Mouse (Mus musculus) layer of hippocampus, adult 9-10 months (tissue): ENCODE data around the gene Larp4.
A peak's percentile ranks its signal among the peaks of the same experiment; 100 is the strongest.
"Not testable (repeated sequence)": the region's sequence is repeated elsewhere in the genome, so short reads cannot be mapped to it uniquely, and the experiment has no call there.

Experiments
- DNase-seq: peaks from one replicate; pipeline ENCODE4 v3.0.0; 2022; ENCODE audit warnings: low spot score

Larp4 gene

GRCm38 (mm10) chr15:99969765-99970164, at the start of gene Larp4:
Gene Larp4, plus strand, starts transcription at chr15:99970065.
- DNase-seq: not testable (repeated sequence)

DNA sequence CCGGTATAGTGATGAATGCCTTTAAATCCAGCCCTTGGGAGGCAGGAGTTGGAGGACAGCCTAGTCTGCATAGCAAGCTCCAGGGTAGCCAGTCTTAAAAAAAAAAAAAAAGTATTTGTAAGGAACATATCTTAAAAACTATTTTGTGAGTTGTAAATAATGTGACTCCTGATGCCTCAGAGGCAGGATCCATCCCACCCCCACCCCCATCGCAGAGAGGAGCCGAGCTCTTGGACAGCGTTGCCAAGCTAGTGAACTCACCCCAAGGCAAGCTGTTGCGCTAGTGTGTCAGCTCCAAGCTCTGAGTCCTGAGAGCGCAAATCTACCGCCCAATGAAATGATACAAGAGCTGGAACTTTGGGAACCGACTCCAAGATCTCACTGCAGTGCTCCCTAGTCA, 38.6 kb upstream of the Larp4 start:
- DNase-seq: no peak

GRCm38 (mm10) chr15:99934501-99934900, 35.4 kb upstream of the Larp4 start:
- no peak for DNase-seq

DNA sequence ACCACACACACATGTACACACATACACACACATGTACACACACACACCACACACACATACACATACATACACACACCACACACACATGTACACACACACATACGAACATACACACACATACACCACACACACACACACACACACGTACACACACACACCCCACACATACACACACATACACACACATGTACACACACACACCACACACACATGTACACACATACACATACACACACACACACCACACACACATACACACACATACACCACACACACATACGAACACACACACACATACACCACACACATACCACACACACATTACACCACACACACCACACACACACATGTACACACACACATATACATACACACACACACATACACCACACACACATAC, 33.2 kb upstream of the Larp4 start:
- DNase-seq: no peak

- DNase-seq: no peak
Observed at GRCm38 (mm10) chr15:99937841-99938240, 32.0 kb upstream of the Larp4 start.

GRCm38 (mm10) chr15:99940426-99940825, 29.4 kb upstream of the Larp4 start:
- no peak for DNase-seq

GRCm38 (mm10) chr15:99940970-99941630, 28.8 kb upstream of the Larp4 start:
- DNase-seq: no peak

GRCm38 (mm10) chr15:99955324-99955723, 14.5 kb upstream of the Larp4 start:
- no peak for DNase-seq

- no peak for DNase-seq
Observed at GRCm38 (mm10) chr15:99965103-99965775, 4.6 kb upstream of the Larp4 start.

GRCm38 (mm10) chr15:99966961-99967360, 2.9 kb upstream of the Larp4 start, which contains the start of gene Fam186a:
Gene Fam186a, minus strand, starts transcription at chr15:99967061.
- DNase-seq: no peak

DNA sequence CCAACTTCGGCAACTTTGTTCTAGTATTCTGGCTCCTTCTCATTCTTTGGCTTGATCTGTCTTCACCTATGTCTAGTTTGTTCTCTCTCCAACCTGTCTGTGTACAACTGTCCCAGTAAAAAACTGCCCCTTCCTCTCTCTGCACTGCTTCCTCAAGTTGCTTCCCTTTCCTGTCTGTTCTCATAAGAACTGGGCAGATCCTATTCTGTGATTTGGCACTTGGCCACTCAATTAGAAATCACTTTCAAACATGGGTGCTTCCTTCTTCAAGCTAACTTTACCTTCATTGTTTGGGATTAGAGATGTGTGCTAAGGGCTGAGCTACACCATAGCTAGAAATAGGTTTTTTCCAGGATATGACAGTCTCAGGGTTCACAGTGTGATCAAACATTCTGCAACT, 741 bp downstream of the Larp4 start:
- peak; percentile 11 for DNase-seq

DNA sequence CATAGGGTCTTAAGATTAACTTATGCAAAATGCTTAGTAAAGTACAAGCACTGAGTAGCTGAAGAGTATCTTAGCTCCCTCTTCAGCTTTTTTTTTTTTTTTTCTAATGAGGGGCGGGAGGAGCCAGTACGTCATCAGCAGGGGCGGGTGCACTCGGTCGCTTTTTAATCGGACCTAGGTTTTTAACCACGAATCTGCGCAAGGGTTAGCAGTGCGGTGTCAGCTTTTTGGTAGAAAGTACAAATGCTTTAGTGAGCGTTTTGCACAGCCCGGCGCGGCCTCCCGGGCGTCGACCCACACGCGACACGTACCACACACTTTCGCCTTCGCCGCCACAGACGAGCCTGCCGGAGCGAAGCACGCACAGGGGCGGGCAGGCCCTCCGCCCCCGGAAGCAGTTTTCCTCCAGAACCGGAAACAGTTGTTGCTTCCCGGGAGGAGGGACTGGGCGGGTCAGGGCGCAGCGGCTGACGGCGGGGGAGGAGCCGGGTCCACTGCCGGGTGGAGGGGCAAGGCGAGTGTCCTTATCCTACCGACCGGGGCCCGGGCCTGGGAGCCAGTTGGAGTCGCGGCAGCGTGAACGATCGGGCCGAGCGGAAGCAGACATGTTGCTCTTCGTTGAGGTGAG, 2.6 kb downstream of the Larp4 start:
- peak; percentile 84 for DNase-seq

GRCm38 (mm10) chr15:99972989-99973911, 3.4 kb downstream of the Larp4 start:
- peak; percentile 46 for DNase-seq

GRCm38 (mm10) chr15:99974476-99975220, 4.8 kb downstream of the Larp4 start:
- no peak for DNase-seq

DNA sequence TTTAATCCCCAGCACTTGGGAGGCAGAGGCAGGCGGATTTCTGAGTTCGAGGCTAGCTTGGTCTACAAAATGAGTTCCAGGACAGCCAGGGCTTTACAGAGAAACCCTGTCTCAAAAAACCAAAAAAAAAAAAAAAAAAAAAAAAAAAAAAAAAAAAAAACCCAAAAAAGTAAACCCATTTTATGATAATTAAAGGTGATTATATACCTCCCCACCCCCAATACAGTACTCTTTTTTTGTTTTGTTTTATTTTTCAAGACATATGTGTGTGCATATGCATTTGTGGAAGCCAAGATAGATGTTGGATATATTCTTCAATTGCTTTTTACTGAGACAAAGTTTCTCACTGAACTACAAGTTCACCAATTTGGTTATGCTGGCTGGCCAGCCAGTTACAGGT, 6.3 kb downstream of the Larp4 start:
- not testable (repeated sequence) for DNase-seq

GRCm38 (mm10) chr15:99979266-99979665, 9.4 kb downstream of the Larp4 start:
- no peak for DNase-seq

DNA sequence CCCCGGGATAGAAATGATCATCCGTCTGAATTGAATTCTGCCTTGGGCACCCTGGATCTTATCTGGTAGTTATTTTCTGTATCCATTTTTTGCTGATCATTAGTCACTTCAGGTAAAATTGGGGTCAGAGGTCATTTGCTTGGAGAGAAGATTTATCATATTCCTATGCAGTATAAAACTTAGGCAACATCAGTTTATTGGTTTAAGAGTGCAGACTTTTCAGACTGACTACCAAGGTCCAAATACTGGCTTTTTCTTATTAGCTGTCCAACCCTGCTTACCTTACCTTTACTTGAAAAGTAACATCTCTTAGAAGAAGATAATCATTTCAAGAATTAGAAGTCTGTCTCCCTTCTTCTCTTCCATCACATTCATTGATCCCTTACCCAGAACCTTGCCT, 9.8 kb downstream of the Larp4 start:
- no peak for DNase-seq

DNA sequence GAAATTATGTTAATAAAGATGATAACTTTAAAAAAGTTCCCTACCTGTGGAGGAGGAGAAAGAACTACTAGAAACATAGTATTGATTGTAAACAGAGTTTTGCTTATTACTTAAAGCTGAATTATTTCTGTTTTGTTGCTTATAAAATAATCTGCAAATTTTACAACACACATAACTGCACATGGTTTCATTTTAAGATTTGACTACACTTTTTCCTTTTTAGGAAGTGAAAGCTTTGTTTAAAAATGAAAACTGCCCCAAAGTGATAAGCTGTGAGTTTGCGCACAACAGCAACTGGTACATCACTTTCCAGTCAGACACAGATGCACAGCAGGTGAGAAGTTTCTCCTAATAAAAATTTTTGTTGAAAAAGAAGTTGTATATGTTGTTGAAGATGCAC, 23.2 kb downstream of the Larp4 start:
- no peak for DNase-seq

DNA sequence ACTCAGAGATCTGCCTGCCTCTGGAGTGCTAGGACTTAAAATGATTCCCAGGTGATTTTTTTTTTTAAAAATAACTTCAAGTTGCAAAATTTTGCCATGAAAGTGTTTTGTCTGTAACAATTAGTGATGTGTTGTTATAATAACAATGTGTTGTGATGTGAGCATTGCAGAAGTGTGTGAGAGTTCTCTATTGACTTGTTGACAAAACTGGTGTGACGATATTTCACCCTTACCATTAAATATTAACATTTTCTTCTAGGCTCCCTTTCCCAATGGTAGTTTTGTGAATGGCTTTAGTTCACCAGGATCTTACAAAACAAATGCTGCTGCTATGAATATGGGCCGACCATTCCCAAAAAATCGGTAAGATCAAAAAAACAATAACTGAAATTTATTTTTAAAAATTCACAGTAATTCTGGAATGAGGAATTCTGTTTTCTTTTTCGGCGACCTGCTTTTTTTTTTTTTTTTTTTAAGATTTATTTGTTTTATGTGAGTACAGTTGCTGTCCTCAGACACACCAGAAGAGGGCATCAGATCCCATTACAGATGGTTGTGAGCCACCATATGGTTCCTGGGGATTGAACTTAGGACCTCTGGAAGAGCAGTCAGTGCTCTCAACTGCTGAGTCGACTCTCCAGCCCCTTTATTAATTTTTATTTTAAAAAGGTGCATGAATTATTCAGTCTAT, 27.4 kb downstream of the Larp4 start:
- DNase-seq: no peak

GRCm38 (mm10) chr15:99999390-99999789, 29.5 kb downstream of the Larp4 start:
- no peak for DNase-seq
